Mouse (Mus musculus): Measurements from ENCODE around the gene Ano6.

DNA sequence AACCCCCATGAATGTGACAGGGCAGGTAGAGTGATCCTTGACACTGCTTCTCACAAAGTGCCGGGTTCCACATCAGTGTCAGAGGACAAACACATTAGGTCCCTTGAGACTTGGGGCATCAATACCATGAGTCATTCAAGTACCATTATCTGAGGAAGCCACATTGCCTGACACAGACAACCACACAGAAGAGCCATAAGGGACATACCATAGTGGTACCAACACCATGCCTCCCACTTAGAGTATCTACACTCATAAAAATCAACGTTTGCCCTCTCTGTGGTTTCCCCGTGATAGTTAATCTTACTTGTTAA, 187.3 kb downstream of the Ano6 start:
- TF ChIP-seq CTCF (IDR thresholded peaks at IDR 0.05; ENCODE audit: low read depth, low read length) (no peak), GATA1 (IDR thresholded peaks at IDR 0.05; ENCODE audit: borderline replicate concordance, low read length) (no peak)
